Mouse (Mus musculus): ENCODE data around the gene Brf1.

Brf1 gene

GRCm38 (mm10) chr12:112940238-112940637 is 60.3 kb downstream of the Brf1 start:
- in situ Hi-C loops (cut with MboI, MseI): loop anchor here (10.0 to 25.0 kb wide), 2 partner anchors 135 to 803 kb away; partner anchors contain the start of genes Ahnak2, Clba1 and Kif26a

GRCm38 (mm10) chr12:112938873-112939565 is 61.5 kb downstream of the Brf1 start:
- in situ Hi-C loops (cut with MboI, MseI): loop anchor here (25.0 kb wide), 1 partner anchor 802 kb away; the partner anchor contains the start of gene Kif26a

- in situ Hi-C loops (cut with MboI, MseI): loop anchor here (25.0 kb wide), 1 partner anchor 801 kb away; the partner anchor contains the start of gene Kif26a
Measured at GRCm38 (mm10) chr12:112938366-112938765, 62.1 kb downstream of the Brf1 start.

GRCm38 (mm10) chr12:112937906-112938305 is 62.6 kb downstream of the Brf1 start:
- in situ Hi-C loops (cut with MboI, MseI): loop anchor here (25.0 kb wide), 1 partner anchor 801 kb away; the partner anchor contains the start of gene Kif26a

- in situ Hi-C loops (cut with MboI, MseI): loop anchor here (25.0 kb wide), 1 partner anchor 795 kb away; the partner anchor contains the start of gene Kif26a
Measured at GRCm38 (mm10) chr12:112932647-112933046, 67.9 kb downstream of the Brf1 start.

GRCm38 (mm10) chr12:112929562-112930352 is 70.7 kb downstream of the Brf1 start, which contains the start of gene Jag2:
TSS of gene Jag2 (minus strand) at chr12:112929776.
- in situ Hi-C loops (cut with MboI, MseI): loop anchor here (25.0 kb wide), 1 partner anchor 792 kb away; the partner anchor contains the start of gene Kif26a

GRCm38 (mm10) chr12:112928401-112929241 is 71.9 kb downstream of the Brf1 start:
- in situ Hi-C loops (cut with MboI, MseI): loop anchor here (25.0 kb wide), 1 partner anchor 791 kb away; the partner anchor contains the start of gene Kif26a

GRCm38 (mm10) chr12:112927265-112927664 is 73.2 kb downstream of the Brf1 start:
- in situ Hi-C loops (cut with MboI, MseI): loop anchor here (25.0 kb wide), 1 partner anchor 790 kb away; the partner anchor contains the start of gene Kif26a

GRCm38 (mm10) chr12:112925950-112926349 is 74.6 kb downstream of the Brf1 start:
- in situ Hi-C loops (cut with MboI, MseI): loop anchor here (25.0 kb wide), 1 partner anchor 789 kb away; the partner anchor contains the start of gene Kif26a

- in situ Hi-C loops (cut with MboI, MseI): no loop called here
Measured at GRCm38 (mm10) chr12:112922541-112922940, 78.0 kb downstream of the Brf1 start.

GRCm38 (mm10) chr12:112921518-112921917 is 79.0 kb downstream of the Brf1 start:
- in situ Hi-C loops (cut with MboI, MseI): no loop called here

- in situ Hi-C loops (cut with MboI, MseI): loop anchor here (10.0 kb wide), 1 partner anchor 1473 kb away; the partner anchor contains the start of gene Tnfaip2
Measured at GRCm38 (mm10) chr12:112917906-112918305, 82.6 kb downstream of the Brf1 start.

- in situ Hi-C loops (cut with MboI, MseI): loop anchor here (10.0 kb wide), 1 partner anchor 1473 kb away; the partner anchor contains the start of gene Tnfaip2
Measured at GRCm38 (mm10) chr12:112917486-112917885, 83.0 kb downstream of the Brf1 start.

GRCm38 (mm10) chr12:112916698-112917400 is 83.7 kb downstream of the Brf1 start:
- in situ Hi-C loops (cut with MboI, MseI): loop anchor here (10.0 kb wide), 1 partner anchor 1472 kb away; the partner anchor contains the start of gene Tnfaip2

- in situ Hi-C loops (cut with MboI, MseI): loop anchor here (10.0 kb wide), 1 partner anchor 1471 kb away; the partner anchor contains the start of gene Tnfaip2
Measured at GRCm38 (mm10) chr12:112915587-112915986, 84.9 kb downstream of the Brf1 start.

GRCm38 (mm10) chr12:112914527-112914926 is 86.0 kb downstream of the Brf1 start:
- in situ Hi-C loops (cut with MboI, MseI): loop anchor here (10.0 kb wide), 1 partner anchor 1470 kb away; the partner anchor contains the start of gene Tnfaip2

GRCm38 (mm10) chr12:112912951-112913745 is 87.4 kb downstream of the Brf1 start:
- in situ Hi-C loops (cut with MboI, MseI): loop anchor here (10.0 kb wide), 1 partner anchor 1468 kb away; the partner anchor contains the start of gene Tnfaip2

- in situ Hi-C loops (cut with MboI, MseI): loop anchor here (10.0 kb wide), 1 partner anchor 1467 kb away; the partner anchor contains the start of gene Tnfaip2
Measured at GRCm38 (mm10) chr12:112911701-112912100, 88.8 kb downstream of the Brf1 start.
